Mouse (Mus musculus) liver, adult (tissue): Measurements from ENCODE around the gene Tspan4.

ENCODE experiments used
- GATA4 ChIP-seq: IDR thresholded peaks from 2 replicates; pipeline ENCODE4 v1.6.1; 2014; ENCODE audit warnings: mild to moderate bottlenecking, low read length; ENCODE audit not compliant: insufficient replicate concordance

Gene Tspan4

GRCm38 (mm10) chr7:141476226-141476980 lies 1.4 kb downstream of the Tspan4 start:
- peak; percentile 71; the same call in 1 of the 2 replicates for TF ChIP-seq GATA4

- no peak for TF ChIP-seq GATA4
Observed at GRCm38 (mm10) chr7:141476981-141477370, 1.9 kb downstream of the Tspan4 start.

GRCm38 (mm10) chr7:141477578-141478269 lies 2.7 kb downstream of the Tspan4 start:
- TF ChIP-seq GATA4: no peak

GRCm38 (mm10) chr7:141478270-141478748 lies 3.3 kb downstream of the Tspan4 start:
- no peak for TF ChIP-seq GATA4

GRCm38 (mm10) chr7:141480842-141481497 lies 5.9 kb downstream of the Tspan4 start:
- no peak for TF ChIP-seq GATA4

GRCm38 (mm10) chr7:141481498-141482401 lies 6.7 kb downstream of the Tspan4 start:
- TF ChIP-seq GATA4: no peak

GRCm38 (mm10) chr7:141482531-141483024 lies 7.5 kb downstream of the Tspan4 start:
- TF ChIP-seq GATA4: no peak

- TF ChIP-seq GATA4: no peak
Observed at GRCm38 (mm10) chr7:141483114-141483653, 8.1 kb downstream of the Tspan4 start.

- TF ChIP-seq GATA4: no peak
Observed at GRCm38 (mm10) chr7:141484186-141485120, 9.4 kb downstream of the Tspan4 start.

- TF ChIP-seq GATA4: no peak
Observed at GRCm38 (mm10) chr7:141485186-141485585, 10.1 kb downstream of the Tspan4 start.

GRCm38 (mm10) chr7:141485606-141486005 lies 10.6 kb downstream of the Tspan4 start:
- TF ChIP-seq GATA4: no peak

- no peak for TF ChIP-seq GATA4
Observed at GRCm38 (mm10) chr7:141486239-141486638, 11.2 kb downstream of the Tspan4 start.

- TF ChIP-seq GATA4: no peak
Observed at GRCm38 (mm10) chr7:141487141-141487540, 12.1 kb downstream of the Tspan4 start.
